Mouse (Mus musculus) kidney, adult 11 months (tissue): ENCODE data around the gene AA986860.

ENCODE experiments used
- DNase-seq: peaks from one replicate; pipeline ENCODE4 v3.0.0; 2022

Gene AA986860

GRCm38 (mm10) chr1:130731741-130732337, at the start of gene AA986860:
TSS of gene AA986860 (plus strand) at chr1:130731976.
- peak; percentile 82 for DNase-seq

GRCm38 (mm10) chr1:130683905-130684304, 47.9 kb upstream of the AA986860 start:
- no peak for DNase-seq

- DNase-seq: no peak
These were observed 33.2 kb upstream of the AA986860 start for GRCm38 (mm10) chr1:130698601-130699000.

GRCm38 (mm10) chr1:130699937-130700633, 31.7 kb upstream of the AA986860 start:
- no peak for DNase-seq

- no peak for DNase-seq
These were observed 29.8 kb upstream of the AA986860 start for GRCm38 (mm10) chr1:130701976-130702375.

- no peak for DNase-seq
These were observed 28.2 kb upstream of the AA986860 start for GRCm38 (mm10) chr1:130703613-130704012.

GRCm38 (mm10) chr1:130710283-130711080, 21.3 kb upstream of the AA986860 start:
- DNase-seq: no peak

GRCm38 (mm10) chr1:130714046-130714445, 17.7 kb upstream of the AA986860 start:
- DNase-seq: no peak

GRCm38 (mm10) chr1:130715561-130716217, 16.1 kb upstream of the AA986860 start, which contains the start of gene Gm29427:
TSS of gene Gm29427 (minus strand) at chr1:130715799.
- DNase-seq: peak; percentile 98

- no peak for DNase-seq
These were observed 15.6 kb upstream of the AA986860 start for GRCm38 (mm10) chr1:130716218-130716512.

GRCm38 (mm10) chr1:130716513-130717290, 15.1 kb upstream of the AA986860 start:
- DNase-seq: no peak

- peak; percentile 81 for DNase-seq
These were observed 14.4 kb upstream of the AA986860 start, which contains the start of gene Yod1 for GRCm38 (mm10) chr1:130717291-130717871. TSS of gene Yod1 (plus strand) at chr1:130717327.

- DNase-seq: no peak
These were observed 7.6 kb upstream of the AA986860 start for GRCm38 (mm10) chr1:130724206-130724605.

GRCm38 (mm10) chr1:130726396-130726795, 5.4 kb upstream of the AA986860 start:
- no peak for DNase-seq

- no peak for DNase-seq
These were observed 3.7 kb upstream of the AA986860 start for GRCm38 (mm10) chr1:130728070-130728469.

GRCm38 (mm10) chr1:130728708-130729107, 3.1 kb upstream of the AA986860 start:
- DNase-seq: no peak

GRCm38 (mm10) chr1:130729153-130729552, 2.6 kb upstream of the AA986860 start, which contains the start of gene Pfkfb2:
TSS of gene Pfkfb2 (minus strand) at chr1:130729253.
- DNase-seq: no peak

GRCm38 (mm10) chr1:130732706-130733658, 1.2 kb downstream of the AA986860 start:
- DNase-seq: no peak

- peak; percentile 86 for DNase-seq
These were observed 1.9 kb downstream of the AA986860 start for GRCm38 (mm10) chr1:130733671-130734070.

GRCm38 (mm10) chr1:130734452-130734851, 2.7 kb downstream of the AA986860 start:
- no peak for DNase-seq

GRCm38 (mm10) chr1:130734852-130735251, 3.1 kb downstream of the AA986860 start:
- DNase-seq: no peak
